Mouse (Mus musculus) retina, adult 2 months (tissue): ENCODE results near the gene Map2k3.

Source experiments
- DNase-seq: peaks from one replicate; pipeline ENCODE4 v3.0.0-alpha.2; 2012; ENCODE audit warnings: low read depth, low spot score

Map2k3 gene

GRCm38 (mm10) chr11:60924981-60925380 is 6.9 kb upstream of the Map2k3 start:
- no peak for DNase-seq

GRCm38 (mm10) chr11:60927264-60927663 is 4.6 kb upstream of the Map2k3 start:
- peak; percentile 86 for DNase-seq

- DNase-seq, result no peak
Observed at GRCm38 (mm10) chr11:60930724-60931281, 1.0 kb upstream of the Map2k3 start.

- DNase-seq, result no peak
Observed at GRCm38 (mm10) chr11:60931282-60931868, 458 bp upstream of the Map2k3 start.

GRCm38 (mm10) chr11:60932503-60933020 is 729 bp downstream of the Map2k3 start:
- DNase-seq, result no peak

GRCm38 (mm10) chr11:60933178-60933930 is 1.5 kb downstream of the Map2k3 start:
- DNase-seq, result no peak

- DNase-seq, result no peak
Observed at GRCm38 (mm10) chr11:60934795-60935194, 3.0 kb downstream of the Map2k3 start.

GRCm38 (mm10) chr11:60935326-60935974 is 3.6 kb downstream of the Map2k3 start:
- DNase-seq, result no peak

GRCm38 (mm10) chr11:60935975-60936373 is 4.1 kb downstream of the Map2k3 start:
- DNase-seq, result no peak

- DNase-seq, result no peak
Observed at GRCm38 (mm10) chr11:60937611-60938010, 5.8 kb downstream of the Map2k3 start.

GRCm38 (mm10) chr11:60939487-60939886 is 7.7 kb downstream of the Map2k3 start:
- no peak for DNase-seq

- DNase-seq, result no peak
Observed at GRCm38 (mm10) chr11:60940501-60940900, 8.7 kb downstream of the Map2k3 start.

- no peak for DNase-seq
Observed at GRCm38 (mm10) chr11:60941370-60941769, 9.5 kb downstream of the Map2k3 start.

GRCm38 (mm10) chr11:60942263-60943015 is 10.6 kb downstream of the Map2k3 start:
- DNase-seq, result no peak

GRCm38 (mm10) chr11:60945003-60945402 is 13.2 kb downstream of the Map2k3 start:
- DNase-seq, result no peak

- no peak for DNase-seq
Observed at GRCm38 (mm10) chr11:60951896-60952295, 20.1 kb downstream of the Map2k3 start.

GRCm38 (mm10) chr11:60952362-60952761 is 20.5 kb downstream of the Map2k3 start:
- no peak for DNase-seq

GRCm38 (mm10) chr11:60952986-60953385 is 21.2 kb downstream of the Map2k3 start:
- no peak for DNase-seq

- peak; percentile 64 for DNase-seq
Observed at GRCm38 (mm10) chr11:60953803-60954202, 22.0 kb downstream of the Map2k3 start.

GRCm38 (mm10) chr11:60954255-60955104 is 22.6 kb downstream of the Map2k3 start:
- no peak for DNase-seq
